Mouse (Mus musculus) ES-E14 (cell line): ENCODE results near the gene Bach2. TPM values are rescaled to one million over a fixed set of nuclear protein-coding genes. Genes with fewer than 3 reads are reported as not detected.

ENCODE experiments used
- DNase-seq: peaks from one replicate; pipeline ENCODE4 v3.0.0-alpha.2; 2013; ENCODE audit warnings: low read depth, low spot score
- H3K27ac ChIP-seq: 2 replicates; pipeline ENCODE4 v1.5.1; 2012; ENCODE audit warnings: low read depth, mild to moderate bottlenecking, low read length, moderate library complexity, mixed read lengths; ENCODE audit not compliant: poor library complexity, insufficient read depth, severe bottlenecking
- H3K36me3 ChIP-seq: 2 replicates; pipeline ENCODE4 v1.6.1; 2012; ENCODE audit warnings: mild to moderate bottlenecking, low read length, moderate library complexity, mixed read lengths; ENCODE audit not compliant: control insufficient read depth, poor library complexity, insufficient read depth, severe bottlenecking
- H3K4me1 ChIP-seq, 2 experiments: fragments of 150-350 bp in 1 of 2; sonication (generic) in 1 of 2; 2 replicates each; pipeline ENCODE4 v1.6.1; 2012; ENCODE audit warnings: low read length in 2 of 2, mild to moderate bottlenecking in 1 of 2, mixed read lengths in 1 of 2; ENCODE audit not compliant: control insufficient read depth in 2 of 2, insufficient read depth in 2 of 2, poor library complexity in 1 of 2
- H3K4me3 ChIP-seq, 2 experiments: fragments of 150-350 bp in 1 of 2; sonication (generic) in 1 of 2; 2 replicates each; pipeline ENCODE4 v1.5.1; 2012; ENCODE audit warnings: low read length in 2 of 2, low read depth in 1 of 2, mild to moderate bottlenecking in 1 of 2, mixed read lengths in 1 of 2; ENCODE audit not compliant: insufficient read depth in 1 of 2, poor library complexity in 1 of 2, severe bottlenecking in 1 of 2
- H3K9ac ChIP-seq: 2 replicates; pipeline ENCODE4 v1.6.1; 2012; ENCODE audit warnings: low read depth, mild to moderate bottlenecking, low read length, mixed read lengths; ENCODE audit not compliant: poor library complexity, insufficient read depth, severe bottlenecking
- H3K9me3 ChIP-seq: fragments of 150-350 bp; sonication (generic); 2 replicates; pipeline ENCODE4 v1.6.1; 2012; ENCODE audit warnings: low read depth, mild to moderate bottlenecking, low read length; ENCODE audit not compliant: control insufficient read depth, insufficient read depth
- CHD2 ChIP-seq: IDR thresholded peaks from 2 replicates; pipeline ENCODE4 v1.6.1; 2014; ENCODE audit warnings: mild to moderate bottlenecking, low read depth, low read length, inconsistent platforms
- HCFC1 ChIP-seq: IDR thresholded peaks from 2 replicates; pipeline ENCODE4 v1.6.1; 2012; ENCODE audit warnings: low read length, inconsistent platforms, borderline replicate concordance; ENCODE audit not compliant: insufficient read depth
- MAFK ChIP-seq: IDR thresholded peaks from 2 replicates; pipeline ENCODE4 v1.6.1; 2014; ENCODE audit warnings: mild to moderate bottlenecking, low read depth, low read length, inconsistent platforms; ENCODE audit not compliant: insufficient read depth
- ZC3H11A ChIP-seq: IDR thresholded peaks from 2 replicates; pipeline ENCODE4 v1.6.1; 2012; ENCODE audit warnings: low read depth, mild to moderate bottlenecking, inconsistent platforms, low read length, borderline replicate concordance
- ZNF384 ChIP-seq: IDR thresholded peaks from 2 replicates; pipeline ENCODE4 v1.6.1; 2012; ENCODE audit warnings: low read depth, low read length, inconsistent platforms
- in situ Hi-C, 2 experiments: fragments of 600-800 bp; cut with MboI; formaldehyde crosslinking; loops; one replicate each; pipeline ENCODE4 v1.15.1; 2025; ENCODE audit warnings: low sequenced_read_pairs in 2 of 2, inconsistent platforms in 1 of 2; ENCODE audit not compliant: unreplicated experiment in 2 of 2
- total RNA-seq: library from RNA; depleted of rRNA; stranded (reverse); fragments of 300-350 nt; gene quantifications from 2 replicates; pipeline ENCODE4 v1.2.3, GENCODE M21; 2012

The Bach2 gene
- total RNA-seq, 1 experiment, result 3.3 TPM

- peaks cover 0 to 4% of the 10 kb centered on the region in 2 experiments; a peak in 1 of 4 replicates for H3K4me1 ChIP-seq
- H3K9me3 ChIP-seq, result no peaks in the 10 kb centered on the region
- DNase-seq, result no peak
- H3K36me3 ChIP-seq, result no peaks in the 10 kb centered on the region
- TF ChIP-seq MAFK, result no peak
- no peak for TF ChIP-seq ZC3H11A
- no peak overlapping the region for H3K9ac ChIP-seq
- in situ Hi-C loops, result no loop called here
- no peak overlapping the region for H3K4me3 ChIP-seq
- H3K27ac ChIP-seq, result no peak overlapping the region
These were observed 96.2 kb downstream of the Bach2 start for GRCm38 (mm10) chr4:32334765-32335164.

GRCm38 (mm10) chr4:32335659-32336058 is 97.1 kb downstream of the Bach2 start:
- TF ChIP-seq HCFC1 (no peak), MAFK (no peak), ZC3H11A (no peak), ZNF384 (no peak), CHD2 (no peak)
- H3K9me3 ChIP-seq, result no peaks in the 10 kb centered on the region
- H3K9ac ChIP-seq, result no peak overlapping the region
- no peak for DNase-seq
- no peak overlapping the region for H3K27ac ChIP-seq
- H3K4me1 ChIP-seq, result peaks cover 0 to 4% of the 10 kb centered on the region in 2 experiments; a peak in 1 of 4 replicates
- no peak overlapping the region for H3K4me3 ChIP-seq
- H3K36me3 ChIP-seq, result no peaks in the 10 kb centered on the region
- in situ Hi-C loops, result no loop called here

GRCm38 (mm10) chr4:32336642-32337041 is 98.0 kb downstream of the Bach2 start:
- Histone ChIP-seq H3K36me3 (no peaks in the 10 kb centered on the region), H3K9me3 (no peaks in the 10 kb centered on the region), H3K27ac (no peak overlapping the region), H3K4me3 (no peak overlapping the region), H3K4me1 (peaks cover 0 to 4% of the 10 kb centered on the region in 2 experiments; a peak in 1 of 4 replicates), H3K9ac (no peak overlapping the region)
- in situ Hi-C loops, result no loop called here
- TF ChIP-seq CHD2 (no peak), ZC3H11A (no peak), MAFK (no peak), ZNF384 (no peak), HCFC1 (no peak)
- DNase-seq, result no peak

- Histone ChIP-seq H3K36me3 (no peaks in the 10 kb centered on the region), H3K4me1 (peaks cover 0 to 4% of the 10 kb centered on the region in 2 experiments; a peak in 1 of 4 replicates), H3K4me3 (no peak overlapping the region), H3K9me3 (no peaks in the 10 kb centered on the region), H3K27ac (no peak overlapping the region), H3K9ac (no peak overlapping the region)
- in situ Hi-C loops, result no loop called here
- DNase-seq, result no peak
- TF ChIP-seq ZC3H11A (no peak), MAFK (no peak), ZNF384 (no peak), HCFC1 (no peak), CHD2 (no peak)
These were observed 99.0 kb downstream of the Bach2 start for GRCm38 (mm10) chr4:32337638-32338037.

- Histone ChIP-seq H3K4me3 (no peak overlapping the region), H3K9ac (no peak overlapping the region), H3K27ac (no peak overlapping the region), H3K4me1 (peaks cover 0 to 4% of the 10 kb centered on the region in 2 experiments; a peak in 1 of 4 replicates), H3K9me3 (no peaks in the 10 kb centered on the region), H3K36me3 (no peaks in the 10 kb centered on the region)
- DNase-seq, result no peak
- in situ Hi-C loops, result no loop called here
- TF ChIP-seq ZNF384, result no peak
- TF ChIP-seq ZC3H11A, result no peak
- TF ChIP-seq HCFC1, result no peak
These were observed 99.8 kb downstream of the Bach2 start for GRCm38 (mm10) chr4:32338451-32338850.
